Mouse (Mus musculus): Measurements from ENCODE around the gene Snrpf.

- TF ChIP-seq EP300 (IDR thresholded peaks at IDR 0.05; ENCODE audit: low read depth) (no peak), CTCF (IDR thresholded peaks at IDR 0.05; ENCODE audit: low read depth) (no peak; the same call in 1 of the 2 replicates)
Observed at GRCm38 (mm10) chr10:93567841-93568566, 21.5 kb downstream of the Snrpf start.

Measured in liver, postnatal 0 days (tissue).